Mouse (Mus musculus): ENCODE measurements around the gene Crmp1. TPM values are rescaled to one million over a fixed set of nuclear protein-coding genes. Genes with fewer than 3 reads are reported as not detected.

Crmp1 gene
- polyA plus RNA-seq, 1 experiment from 2014 or later: 27.7 TPM

DNA sequence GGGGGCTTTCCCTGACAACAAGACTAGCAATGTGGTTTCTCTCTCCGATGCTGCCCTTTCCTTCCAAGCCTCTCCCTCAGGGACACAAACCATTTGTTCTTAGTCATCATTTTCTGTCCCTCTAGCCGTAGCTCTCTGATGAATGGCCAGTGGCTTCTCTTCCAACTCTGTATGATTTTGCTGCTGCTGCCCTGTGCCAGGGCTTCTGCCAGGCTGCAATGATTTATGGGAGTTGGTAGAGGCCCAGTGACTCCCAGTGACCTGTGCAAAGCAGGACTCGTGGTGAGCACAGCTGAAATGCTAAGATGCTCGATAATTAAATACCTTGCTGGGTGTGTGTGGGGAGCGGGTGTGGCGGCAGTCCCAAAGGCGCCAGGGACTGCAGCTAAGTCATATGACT lies 26.5 kb upstream of the Crmp1 start:
- H3K4me3 ChIP-seq (replicated peaks): no peak overlapping the region
- H3K4me1 ChIP-seq: no peaks in the 10 kb centered on the region
- H3K27me3 ChIP-seq (replicated peaks): no peaks in the 10 kb centered on the region
- no peak for ATAC-seq (ENCODE audit: insufficient read depth, low FRiP score, low read depth)
- no peak overlapping the region for H3K27ac ChIP-seq
- H3K4me2 ChIP-seq: no peak overlapping the region
- H3K9me3 ChIP-seq: no peaks in the 10 kb centered on the region
- 83% methylated on average over 7 of the region's 7 CpGs for WGBS
- no peaks in the 10 kb centered on the region for H3K36me3 ChIP-seq
- H3K9ac ChIP-seq: no peak overlapping the region

DNA sequence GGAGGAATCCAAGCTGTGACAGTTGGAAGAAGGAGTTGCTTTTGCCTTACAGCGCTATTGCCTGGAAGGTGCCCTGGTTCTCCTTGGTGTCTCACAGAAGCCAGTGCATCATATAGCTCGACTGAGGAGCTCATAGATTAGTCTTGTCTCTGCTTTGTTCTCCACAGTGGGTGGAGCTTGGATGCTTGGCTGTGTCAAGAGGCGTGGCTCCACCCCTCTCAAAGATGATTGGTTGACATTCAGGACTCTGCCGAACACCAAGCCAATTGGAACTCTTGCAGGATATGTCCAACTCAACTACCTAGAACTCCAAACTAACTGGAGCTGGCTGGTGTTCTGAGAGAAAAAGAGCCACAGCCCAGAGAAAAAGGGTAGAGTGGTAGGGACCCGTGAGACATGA lies 22.1 kb upstream of the Crmp1 start:
- Histone ChIP-seq H3K9ac (no peak overlapping the region), H3K4me3 (replicated peaks) (no peak overlapping the region), H3K27me3 (replicated peaks) (no peaks in the 10 kb centered on the region), H3K9me3 (no peaks in the 10 kb centered on the region), H3K4me1 (no peaks in the 10 kb centered on the region), H3K36me3 (no peaks in the 10 kb centered on the region), H3K4me2 (no peak overlapping the region), H3K27ac (no peak overlapping the region)
- WGBS: 49% methylated on average over 5 of the region's 5 CpGs
- ATAC-seq (ENCODE audit: insufficient read depth, low FRiP score, low read depth): no peak

- H3K27ac ChIP-seq: no peak overlapping the region
- no peak for ATAC-seq (ENCODE audit: insufficient read depth, low FRiP score, low read depth)
- H3K36me3 ChIP-seq: no peaks in the 10 kb centered on the region
- no peaks in the 10 kb centered on the region for H3K27me3 ChIP-seq (replicated peaks)
- H3K9ac ChIP-seq: no peak overlapping the region
- H3K4me1 ChIP-seq: no peaks in the 10 kb centered on the region
- WGBS: 75% methylated on average over 5 of the region's 5 CpGs
- no peak overlapping the region for H3K4me2 ChIP-seq
- H3K4me3 ChIP-seq (replicated peaks): no peak overlapping the region
- no peaks in the 10 kb centered on the region for H3K9me3 ChIP-seq
Observed at GRCm38 (mm10) chr5:37220575-37220974, 21.2 kb upstream of the Crmp1 start.

- no peak for ATAC-seq (ENCODE audit: insufficient read depth, low FRiP score, low read depth)
- Histone ChIP-seq H3K4me1 (no peaks in the 10 kb centered on the region), H3K36me3 (no peaks in the 10 kb centered on the region), H3K27ac (no peak overlapping the region), H3K9ac (no peak overlapping the region), H3K4me3 (replicated peaks) (no peak overlapping the region), H3K4me2 (no peak overlapping the region), H3K27me3 (replicated peaks) (no peaks in the 10 kb centered on the region), H3K9me3 (no peaks in the 10 kb centered on the region)
- WGBS: 50% methylated on average over 6 of the region's 6 CpGs
Observed at GRCm38 (mm10) chr5:37221563-37221962, 20.2 kb upstream of the Crmp1 start.

DNA sequence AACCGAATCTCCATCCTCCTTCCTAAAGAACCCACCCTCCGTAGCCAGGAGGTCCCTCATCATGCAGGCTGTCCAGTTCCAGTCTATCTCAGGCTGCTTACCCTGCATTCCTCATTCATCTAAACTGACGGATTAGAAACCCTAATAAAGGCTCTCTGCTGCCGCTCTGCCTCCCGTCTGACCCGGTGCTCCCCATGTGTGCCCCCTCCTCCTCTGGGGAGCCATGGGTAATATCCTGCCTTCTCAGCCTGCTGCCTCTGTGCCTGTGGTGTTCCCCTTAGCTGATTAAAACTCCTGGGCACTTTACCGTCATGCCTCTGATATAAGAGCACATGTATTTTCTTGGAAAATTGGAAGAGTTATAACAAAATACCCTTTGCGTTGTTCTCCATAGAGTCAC lies 19.4 kb upstream of the Crmp1 start:
- 60% methylated on average over 8 of the region's 8 CpGs for WGBS
- H3K27me3 ChIP-seq (replicated peaks): no peaks in the 10 kb centered on the region
- H3K4me1 ChIP-seq: no peaks in the 10 kb centered on the region
- no peak overlapping the region for H3K9ac ChIP-seq
- H3K36me3 ChIP-seq: no peaks in the 10 kb centered on the region
- ATAC-seq (ENCODE audit: insufficient read depth, low FRiP score, low read depth): no peak
- no peaks in the 10 kb centered on the region for H3K9me3 ChIP-seq
- no peak overlapping the region for H3K4me2 ChIP-seq
- no peak overlapping the region for H3K4me3 ChIP-seq (replicated peaks)
- no peak overlapping the region for H3K27ac ChIP-seq

DNA sequence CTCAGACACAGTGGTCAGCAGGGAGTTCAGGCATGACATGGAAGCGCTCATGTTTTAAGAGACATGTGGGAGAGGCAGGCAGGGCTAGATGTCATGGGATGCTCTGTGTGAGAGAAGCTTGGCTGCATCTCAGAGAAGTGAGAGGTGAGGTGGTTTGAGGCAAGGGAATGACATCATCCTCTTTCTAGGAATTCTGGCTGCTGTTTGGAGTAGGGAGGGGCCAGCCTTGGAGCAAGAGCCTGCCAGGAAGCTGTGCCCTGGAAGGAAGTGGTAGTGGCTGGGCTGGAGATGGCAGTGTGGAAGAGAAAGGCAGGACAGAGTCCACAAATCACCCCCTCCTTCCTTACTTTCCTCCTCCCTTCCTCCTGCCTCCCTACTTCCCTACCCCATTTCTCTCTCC lies 16.0 kb upstream of the Crmp1 start:
- 89% methylated on average over 1 of the region's 1 CpGs for WGBS
- H3K4me2 ChIP-seq: no peak overlapping the region
- no peaks in the 10 kb centered on the region for H3K9me3 ChIP-seq
- H3K4me3 ChIP-seq (replicated peaks): no peak overlapping the region
- no peak overlapping the region for H3K9ac ChIP-seq
- H3K27ac ChIP-seq: no peak overlapping the region
- H3K36me3 ChIP-seq: no peaks in the 10 kb centered on the region
- H3K4me1 ChIP-seq: no peaks in the 10 kb centered on the region
- ATAC-seq (ENCODE audit: insufficient read depth, low FRiP score, low read depth): no peak
- no peaks in the 10 kb centered on the region for H3K27me3 ChIP-seq (replicated peaks)

DNA sequence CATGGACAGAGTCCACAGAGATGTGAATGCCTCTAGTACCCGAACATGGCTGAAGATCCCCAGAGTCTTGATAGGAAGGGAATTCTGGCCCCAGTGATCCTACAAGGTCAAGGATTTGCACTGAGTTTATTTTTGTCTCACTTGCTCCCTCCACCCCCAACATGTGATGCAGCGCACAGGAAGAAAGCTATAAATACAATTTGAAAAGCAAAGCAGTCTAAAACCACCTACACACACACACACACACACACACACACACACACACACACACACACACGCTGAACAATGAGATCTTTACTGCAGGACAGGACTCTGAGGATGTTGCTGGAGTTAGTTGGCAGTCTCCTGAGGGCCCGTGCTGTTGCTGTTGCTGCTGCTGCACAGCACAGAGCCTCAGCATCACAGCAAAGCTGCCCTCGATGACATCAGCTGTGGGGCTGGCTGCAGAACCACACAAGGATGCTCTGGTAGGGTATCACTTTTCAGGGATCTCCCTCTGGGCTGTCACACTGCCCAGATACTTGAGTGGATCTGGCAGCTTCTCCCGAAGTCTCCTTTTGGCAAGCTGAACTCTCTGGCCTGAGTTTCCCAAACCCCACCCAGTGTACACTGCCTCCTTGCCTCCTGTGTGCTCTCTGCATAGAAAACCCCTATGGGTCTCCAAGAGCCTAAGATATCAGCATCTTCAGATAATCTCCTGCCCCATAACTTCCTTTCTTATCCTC lies 13.6 kb upstream of the Crmp1 start:
- Histone ChIP-seq H3K4me3 (replicated peaks) (no peak overlapping the region), H3K4me1 (no peaks in the 10 kb centered on the region), H3K9ac (no peak overlapping the region), H3K4me2 (no peak overlapping the region), H3K27ac (no peak overlapping the region), H3K9me3 (no peaks in the 10 kb centered on the region), H3K36me3 (no peaks in the 10 kb centered on the region), H3K27me3 (replicated peaks) (0 out of 2 replicates have a peak, but pooled peaks cover 3% of the 10 kb centered on the region)
- 47% methylated on average over 6 of the region's 6 CpGs for WGBS
- no peak for ATAC-seq (ENCODE audit: insufficient read depth, low FRiP score, low read depth)

- no peak overlapping the region for H3K4me2 ChIP-seq
- WGBS: 62% methylated on average over 7 of the region's 7 CpGs
Observed at GRCm38 (mm10) chr5:37228894-37229293, 12.8 kb upstream of the Crmp1 start.

GRCm38 (mm10) chr5:37233010-37233557 lies 8.7 kb upstream of the Crmp1 start:
- no peak overlapping the region for H3K27ac ChIP-seq
- no peaks in the 10 kb centered on the region for H3K9me3 ChIP-seq
- no peak for ATAC-seq (ENCODE audit: insufficient read depth, low FRiP score, low read depth)
- H3K9ac ChIP-seq: no peak overlapping the region
- H3K36me3 ChIP-seq: no peaks in the 10 kb centered on the region
- no peak overlapping the region for H3K4me2 ChIP-seq
- WGBS: 34% methylated on average over 9 of the region's 9 CpGs
- no peak overlapping the region for H3K4me3 ChIP-seq (replicated peaks)
- H3K4me1 ChIP-seq: no peaks in the 10 kb centered on the region
- 0 out of 2 replicates have a peak, but pooled peaks cover 3% of the 10 kb centered on the region for H3K27me3 ChIP-seq (replicated peaks)

More at GRCm38 (mm10) chr5:37228894-37229293, 12.8 kb upstream of the Crmp1 start:
- H3K4me3 ChIP-seq (replicated peaks): no peak overlapping the region
- no peak for ATAC-seq (ENCODE audit: insufficient read depth, low FRiP score, low read depth)
- H3K27me3 ChIP-seq (replicated peaks): 0 out of 2 replicates have a peak, but pooled peaks cover 3% of the 10 kb centered on the region
- no peaks in the 10 kb centered on the region for H3K36me3 ChIP-seq
- no peak overlapping the region for H3K9ac ChIP-seq
- H3K4me1 ChIP-seq: no peaks in the 10 kb centered on the region
- H3K27ac ChIP-seq: no peak overlapping the region
- H3K9me3 ChIP-seq: no peaks in the 10 kb centered on the region

- Histone ChIP-seq H3K27ac (no peak overlapping the region), H3K4me3 (replicated peaks) (no peak overlapping the region), H3K27me3 (replicated peaks) (peaks cover 38% of the 10 kb centered on the region), H3K36me3 (no peaks in the 10 kb centered on the region), H3K9ac (no peak overlapping the region), H3K4me2 (no peak overlapping the region), H3K4me1 (peaks cover 9% of the 10 kb centered on the region), H3K9me3 (no peaks in the 10 kb centered on the region)
- 24% methylated on average over 2 of the region's 2 CpGs for WGBS
- ATAC-seq (ENCODE audit: insufficient read depth, low FRiP score, low read depth): no peak
Observed at GRCm38 (mm10) chr5:37238654-37239053, 3.1 kb upstream of the Crmp1 start.

- H3K4me1 ChIP-seq: peaks cover 14% of the 10 kb centered on the region
- ATAC-seq (ENCODE audit: insufficient read depth, low FRiP score, low read depth): no peak
- no peaks in the 10 kb centered on the region for H3K36me3 ChIP-seq
- no peak overlapping the region for H3K4me2 ChIP-seq
- peaks cover 57% of the 10 kb centered on the region for H3K27me3 ChIP-seq (replicated peaks)
- H3K27ac ChIP-seq: no peak overlapping the region
- 2% methylated on average over 5 of the region's 5 CpGs for WGBS
- H3K9ac ChIP-seq: no peak overlapping the region
- H3K9me3 ChIP-seq: no peaks in the 10 kb centered on the region
- H3K4me3 ChIP-seq (replicated peaks): no peak overlapping the region
Observed at GRCm38 (mm10) chr5:37240550-37240949, 1.2 kb upstream of the Crmp1 start.

DNA sequence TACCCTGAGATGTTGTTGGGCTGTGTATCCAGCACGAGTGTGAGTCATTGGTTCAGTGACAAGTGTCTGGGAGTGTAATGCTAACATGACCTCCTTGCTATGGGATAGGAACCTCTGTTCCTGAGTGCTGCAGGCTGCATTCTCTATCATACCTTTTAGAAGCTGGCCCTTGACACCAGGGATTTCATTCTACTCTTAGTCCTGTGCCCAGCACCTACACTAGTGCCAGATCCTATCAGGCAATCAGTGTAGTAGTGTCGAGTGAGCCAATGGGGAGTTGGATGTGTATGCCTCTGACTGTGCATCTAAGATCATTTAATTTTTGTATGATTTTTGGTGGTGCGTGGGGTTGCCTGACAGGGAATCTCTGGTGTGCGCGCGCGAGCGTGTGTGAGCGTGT lies 516 bp upstream of the Crmp1 start:
- H3K4me1 ChIP-seq: peaks cover 15% of the 10 kb centered on the region

More for the DNA sequence above, 516 bp upstream of the Crmp1 start:
- H3K36me3 ChIP-seq: no peaks in the 10 kb centered on the region
- H3K4me2 ChIP-seq: peak overlapping the region; percentile 76
- no peaks in the 10 kb centered on the region for H3K9me3 ChIP-seq
- no peak for ATAC-seq (ENCODE audit: insufficient read depth, low FRiP score, low read depth)
- peak overlapping the region; percentile 37; the same call in 1 of the 2 replicates for H3K4me3 ChIP-seq (replicated peaks)
- WGBS: 13% methylated on average over 9 of the region's 9 CpGs
- H3K9ac ChIP-seq: no peak overlapping the region
- H3K27me3 ChIP-seq (replicated peaks): peaks cover 63% of the 10 kb centered on the region
- H3K27ac ChIP-seq: no peak overlapping the region

Data from stomach, embryonic 15.5 days (tissue).